Mouse (Mus musculus): Measurements from ENCODE around the gene Gpr156.

DNA sequence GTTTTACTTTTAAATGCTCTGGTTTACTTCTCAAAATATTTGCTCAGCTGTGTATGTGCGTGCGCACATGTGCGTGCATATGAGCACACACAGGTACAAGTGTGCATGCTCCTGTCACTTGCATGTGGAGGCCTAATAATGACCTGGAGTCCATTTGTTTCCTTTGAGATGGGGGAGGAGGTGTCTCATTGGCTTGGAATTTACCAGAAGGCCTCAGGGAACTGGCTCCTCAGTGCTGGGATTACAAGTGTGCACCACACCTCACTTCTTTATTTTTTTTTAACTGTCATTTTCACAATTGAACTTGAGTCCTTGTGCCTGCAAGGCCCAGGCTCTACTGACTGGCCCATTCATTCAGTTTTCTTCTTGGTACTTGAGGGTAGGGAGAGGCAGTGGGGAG lies 38.9 kb upstream of the Gpr156 start:
- TF ChIP-seq ZNF384 (IDR thresholded peaks at IDR 0.05; ENCODE audit: low read depth, low read length) (no peak), MAFK (IDR thresholded peaks at IDR 0.05; ENCODE audit: insufficient read depth, low read depth, low read length) (no peak), HCFC1 (IDR thresholded peaks at IDR 0.05; ENCODE audit: borderline replicate concordance, insufficient read depth, low read length) (no peak)

All from ES-E14 (cell line).